Mouse (Mus musculus): Measurements from ENCODE around the gene Alkal2.

- TF ChIP-seq POLR2A (IDR thresholded peaks at IDR 0.05; ENCODE audit: insufficient read depth, low read depth, low read length) (no peak), CTCF (IDR thresholded peaks at IDR 0.05; ENCODE audit: insufficient read depth, low read depth, low read length) (no peak)
Measured at GRCm38 (mm10) chr12:30879447-30879846, 4.7 kb upstream of the Alkal2 start.
